Mouse (Mus musculus): ENCODE measurements around the gene Exosc1.

- TF ChIP-seq CTCF (IDR thresholded peaks at IDR 0.05; ENCODE audit: control insufficient read depth, insufficient read depth, insufficient replicate concordance, low read depth, low read length) (no peak), POLR2A (IDR thresholded peaks at IDR 0.05; ENCODE audit: control insufficient read depth, low read depth, low read length) (no peak)
These were observed 49.3 kb downstream of the Exosc1 start for GRCm38 (mm10) chr19:41883882-41884281.
